Mouse (Mus musculus) embryonic facial prominence, embryonic 11.5 days (tissue): ENCODE results near the gene Dnmt3l. TPM values are rescaled to one million over a fixed set of nuclear protein-coding genes. Genes with fewer than 3 reads are reported as not detected.
"Not testable (repeated sequence)": the region's sequence is repeated elsewhere in the genome, so short reads cannot be mapped to it uniquely, and the experiment has no call there.

Source experiments
- ATAC-seq: fragments of 200-750 bp; cut with Nextera tagmentation; replicated peaks from 2 replicates; pipeline ENCODE4 v1.8.0; 2017; ENCODE audit warnings: low read depth; ENCODE audit not compliant: insufficient number of reproducible peaks, low FRiP score, low TSS enrichment
- DNase-seq: peaks from one replicate; pipeline ENCODE4 v3.0.0-alpha.2; 2015; ENCODE audit warnings: low spot score
- H3K27ac ChIP-seq: fragments of 300-500 bp; sonication (generic); replicated peaks from 2 replicates; pipeline ENCODE4 v1.5.1; 2014; ENCODE audit warnings: mild to moderate bottlenecking, low read depth, low read length, control low read depth
- H3K27me3 ChIP-seq: fragments of 300-500 bp; sonication (generic); 2 replicates; pipeline ENCODE4 v1.6.1; 2014; ENCODE audit warnings: mild to moderate bottlenecking, low read length, moderate library complexity, mixed read lengths; ENCODE audit not compliant: control insufficient read depth, insufficient read depth
- H3K36me3 ChIP-seq: fragments of 300-500 bp; sonication (generic); replicated peaks from 2 replicates; pipeline ENCODE4 v1.6.1; 2014; ENCODE audit warnings: low read depth, mild to moderate bottlenecking, low read length, moderate library complexity, mixed read lengths; ENCODE audit not compliant: control insufficient read depth, insufficient read depth
- H3K4me1 ChIP-seq: fragments of 300-500 bp; sonication (generic); 2 replicates; pipeline ENCODE4 v1.6.1; 2014; ENCODE audit warnings: low read length, mixed read lengths; ENCODE audit not compliant: control insufficient read depth, insufficient read depth
- H3K4me2 ChIP-seq: fragments of 300-500 bp; sonication (generic); 2 replicates; pipeline ENCODE4 v1.6.1; 2014; ENCODE audit warnings: low read depth, mild to moderate bottlenecking, control low read depth, low read length, moderate library complexity
- H3K4me3 ChIP-seq: fragments of 300-500 bp; sonication (generic); 2 replicates; pipeline ENCODE4 v1.5.1; 2014; ENCODE audit warnings: low read depth, low read length, control low read depth
- H3K9ac ChIP-seq: fragments of 300-500 bp; sonication (generic); replicated peaks from 2 replicates; pipeline ENCODE4 v1.6.1; 2014; ENCODE audit warnings: mild to moderate bottlenecking, control low read depth, low read length
- H3K9me3 ChIP-seq: fragments of 300-500 bp; sonication (generic); replicated peaks from 2 replicates; pipeline ENCODE4 v1.6.1; 2016; ENCODE audit warnings: mild to moderate bottlenecking, low read length, inconsistent platforms, mixed read lengths; ENCODE audit not compliant: control insufficient read depth
- WGBS: fragments of 180-500 bp; shearing (Covaris S2); extraction: QIAGEN DNeasy Blood & Tissue Kit; methylation state at CpG from one replicate; pipeline ENCODE4 v1.1.7; 2014; 5-methylcytosine and 5-hydroxymethylcytosine counted together
- polyA plus RNA-seq: library from polyadenylated mRNA; unstranded; fragments of >200 nt; fragmentation: Nextera tagmentation; extraction: Ambion mirVana; gene quantifications from 2 replicates; pipeline ENCODE4 v1.2.1, GENCODE M21; 2014

Dnmt3l gene
- polyA plus RNA-seq, 1 experiment from 2014 or later: not detected

DNA sequence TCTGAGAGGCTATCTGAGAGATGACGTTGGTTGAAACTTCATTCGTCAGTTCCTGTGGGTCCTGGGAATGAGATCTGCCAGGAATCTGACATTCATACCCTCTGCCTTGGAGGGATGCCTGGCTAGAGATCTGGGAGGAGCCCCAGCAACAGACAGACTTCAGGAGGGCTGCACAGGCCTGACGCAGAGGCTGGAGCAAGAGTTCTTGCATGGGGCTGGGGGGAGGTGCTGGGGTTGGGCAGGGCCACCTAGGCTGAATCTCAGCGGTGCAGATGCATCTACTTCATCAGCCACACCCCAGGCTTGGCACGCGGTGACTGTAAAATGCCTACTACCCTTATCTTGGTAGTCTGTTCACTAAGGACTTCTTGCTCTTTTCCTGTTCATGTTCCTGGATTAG is 48.5 kb downstream of the Dnmt3l start:
- WGBS: 55% methylated on average over 6 of the region's 6 CpGs
- Histone ChIP-seq H3K4me3 (no peak overlapping the region), H3K27me3 (no peaks in the 10 kb centered on the region), H3K27ac (no peak overlapping the region), H3K9me3 (no peaks in the 10 kb centered on the region), H3K4me2 (no peak overlapping the region), H3K36me3 (no peaks in the 10 kb centered on the region), H3K4me1 (no peaks in the 10 kb centered on the region), H3K9ac (no peak overlapping the region)
- no peak for ATAC-seq
- DNase-seq: no peak

DNA sequence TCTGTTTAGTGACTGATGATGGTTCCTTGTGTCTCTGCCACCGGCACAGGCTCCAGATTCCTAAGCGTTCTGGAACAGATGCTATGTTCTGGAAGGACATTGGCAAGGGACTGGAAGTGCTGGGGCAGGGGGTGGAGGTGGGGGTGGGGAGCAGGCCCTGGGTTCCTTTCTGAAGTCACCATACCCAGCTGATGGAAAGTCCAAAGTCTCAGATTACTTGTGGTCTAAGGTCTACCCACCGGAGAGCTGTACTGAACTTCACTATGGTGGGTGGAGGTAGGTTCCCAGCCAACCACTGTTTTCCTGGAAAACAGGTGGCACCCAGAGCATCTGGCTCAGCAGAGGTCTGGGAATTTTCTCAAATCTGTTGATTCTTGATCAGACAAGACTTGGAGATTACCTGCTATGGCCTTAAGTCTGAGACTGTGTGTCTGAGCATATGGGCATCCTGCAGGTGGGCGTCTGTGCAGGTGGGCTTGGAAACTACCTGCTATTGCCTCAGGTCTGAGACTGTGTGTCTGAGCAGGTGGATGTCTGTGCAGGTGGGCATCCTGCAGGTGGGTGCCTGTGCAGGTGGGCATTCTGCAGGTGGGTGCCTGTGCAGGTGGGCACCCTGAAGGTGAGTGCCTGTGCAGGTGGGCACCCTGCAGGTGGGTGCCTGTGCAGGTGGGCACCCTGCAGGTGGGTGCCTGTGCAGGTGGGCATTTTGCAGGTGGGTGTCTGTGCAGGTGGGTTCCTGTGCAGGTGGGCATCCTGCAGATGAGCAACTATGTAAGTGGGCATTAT is 49.2 kb downstream of the Dnmt3l start:
- Histone ChIP-seq H3K4me3 (no peak overlapping the region), H3K9ac (no peak overlapping the region), H3K9me3 (no peaks in the 10 kb centered on the region), H3K36me3 (no peaks in the 10 kb centered on the region), H3K27ac (no peak overlapping the region), H3K4me2 (no peak overlapping the region), H3K27me3 (no peaks in the 10 kb centered on the region), H3K4me1 (no peaks in the 10 kb centered on the region)
- whole genome bisulfite sequencing: 81% methylated on average over 4 of the region's 4 CpGs
- DNase-seq (no peak), ATAC-seq (no peak)

DNA sequence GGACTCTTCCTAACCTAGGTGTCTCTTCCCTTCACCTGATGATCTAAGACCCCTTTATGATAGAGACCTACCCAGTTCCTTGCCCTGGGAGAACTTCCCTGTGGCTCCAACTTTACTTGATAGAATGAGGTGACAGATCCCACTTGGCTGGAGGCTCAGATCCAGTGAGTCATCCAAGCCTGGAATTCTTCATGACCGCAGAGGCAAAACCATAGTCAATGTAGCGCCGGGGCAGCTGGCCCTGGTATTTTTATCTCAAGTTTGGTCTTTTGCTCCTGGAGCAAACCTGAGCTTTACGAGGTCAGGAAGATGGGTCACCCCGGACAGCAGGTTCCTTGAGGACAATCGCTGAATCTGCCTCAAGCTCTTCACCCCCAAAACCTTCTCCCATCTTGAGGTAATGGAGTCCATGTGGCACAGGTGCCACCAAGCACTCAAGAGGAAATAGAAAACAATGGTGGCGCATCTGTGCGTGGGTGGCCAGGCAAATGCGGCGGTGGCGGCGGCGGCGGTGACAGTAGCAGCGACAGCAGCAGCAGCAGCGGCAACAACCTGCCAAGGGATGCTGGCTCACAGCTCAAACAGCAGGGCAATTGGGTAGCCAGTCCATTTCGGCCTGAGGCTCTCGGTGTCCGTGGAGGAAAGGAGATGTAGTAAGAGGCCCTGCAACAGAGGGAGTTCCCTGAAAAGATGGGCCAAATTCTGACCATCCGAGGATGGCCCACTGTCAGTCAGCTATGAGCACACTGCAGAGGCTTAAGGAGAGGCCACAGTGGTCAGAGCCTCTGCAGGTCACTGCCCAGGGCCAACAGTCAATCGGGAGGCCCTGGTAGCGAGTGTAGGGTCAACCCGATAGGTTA is 50.3 kb downstream of the Dnmt3l start:
- Histone ChIP-seq H3K9me3 (no peaks in the 10 kb centered on the region), H3K4me2 (no peak overlapping the region), H3K27ac (no peak overlapping the region), H3K4me1 (no peaks in the 10 kb centered on the region), H3K27me3 (no peaks in the 10 kb centered on the region), H3K9ac (no peak overlapping the region), H3K4me3 (no peak overlapping the region), H3K36me3 (no peaks in the 10 kb centered on the region)
- WGBS: 83% methylated on average over 23 of the region's 23 CpGs
- no peak for ATAC-seq
- no peak for DNase-seq

DNA sequence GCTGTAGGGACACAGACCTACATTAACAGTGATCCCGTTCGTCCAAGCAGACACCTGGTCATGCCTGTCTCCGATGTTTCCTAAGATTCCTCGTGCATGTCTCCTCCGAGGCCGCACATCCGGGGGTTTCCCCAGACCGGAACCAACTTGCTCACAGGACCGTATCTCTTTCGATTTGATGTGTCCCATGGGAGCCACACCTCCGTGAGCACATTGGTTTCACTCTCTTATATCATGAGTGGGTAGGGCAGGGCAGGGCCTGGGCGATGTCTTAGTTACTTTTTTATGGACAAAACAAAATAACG is 50.9 kb downstream of the Dnmt3l start:
- 84% methylated on average over 13 of the region's 13 CpGs for WGBS
- ATAC-seq: no peak
- DNase-seq: no peak
- Histone ChIP-seq H3K9me3 (no peaks in the 10 kb centered on the region), H3K4me2 (no peak overlapping the region), H3K27me3 (no peaks in the 10 kb centered on the region), H3K4me1 (no peaks in the 10 kb centered on the region), H3K27ac (no peak overlapping the region), H3K9ac (no peak overlapping the region), H3K36me3 (no peaks in the 10 kb centered on the region), H3K4me3 (no peak overlapping the region)

DNA sequence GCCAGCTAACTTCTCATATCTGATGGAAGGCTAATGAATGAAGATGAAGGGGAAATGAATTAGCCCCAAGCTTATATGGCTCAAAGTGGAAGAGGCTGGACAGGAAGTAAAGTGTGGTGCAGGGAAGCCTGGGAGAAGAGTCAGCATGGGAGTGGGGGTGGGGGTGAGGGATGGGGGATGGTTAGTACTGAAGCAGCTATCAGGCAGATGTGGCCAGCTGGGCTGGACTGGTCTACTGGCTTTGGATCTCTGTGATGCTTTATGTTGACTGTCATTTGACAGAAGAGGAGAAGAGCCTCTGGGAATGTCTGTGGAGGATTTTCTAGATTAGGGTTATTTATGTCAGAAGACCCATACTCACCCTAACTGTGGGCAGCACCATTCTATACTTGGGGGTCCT is 53.5 kb downstream of the Dnmt3l start:
- no peak for ATAC-seq
- no peak for DNase-seq

DNA sequence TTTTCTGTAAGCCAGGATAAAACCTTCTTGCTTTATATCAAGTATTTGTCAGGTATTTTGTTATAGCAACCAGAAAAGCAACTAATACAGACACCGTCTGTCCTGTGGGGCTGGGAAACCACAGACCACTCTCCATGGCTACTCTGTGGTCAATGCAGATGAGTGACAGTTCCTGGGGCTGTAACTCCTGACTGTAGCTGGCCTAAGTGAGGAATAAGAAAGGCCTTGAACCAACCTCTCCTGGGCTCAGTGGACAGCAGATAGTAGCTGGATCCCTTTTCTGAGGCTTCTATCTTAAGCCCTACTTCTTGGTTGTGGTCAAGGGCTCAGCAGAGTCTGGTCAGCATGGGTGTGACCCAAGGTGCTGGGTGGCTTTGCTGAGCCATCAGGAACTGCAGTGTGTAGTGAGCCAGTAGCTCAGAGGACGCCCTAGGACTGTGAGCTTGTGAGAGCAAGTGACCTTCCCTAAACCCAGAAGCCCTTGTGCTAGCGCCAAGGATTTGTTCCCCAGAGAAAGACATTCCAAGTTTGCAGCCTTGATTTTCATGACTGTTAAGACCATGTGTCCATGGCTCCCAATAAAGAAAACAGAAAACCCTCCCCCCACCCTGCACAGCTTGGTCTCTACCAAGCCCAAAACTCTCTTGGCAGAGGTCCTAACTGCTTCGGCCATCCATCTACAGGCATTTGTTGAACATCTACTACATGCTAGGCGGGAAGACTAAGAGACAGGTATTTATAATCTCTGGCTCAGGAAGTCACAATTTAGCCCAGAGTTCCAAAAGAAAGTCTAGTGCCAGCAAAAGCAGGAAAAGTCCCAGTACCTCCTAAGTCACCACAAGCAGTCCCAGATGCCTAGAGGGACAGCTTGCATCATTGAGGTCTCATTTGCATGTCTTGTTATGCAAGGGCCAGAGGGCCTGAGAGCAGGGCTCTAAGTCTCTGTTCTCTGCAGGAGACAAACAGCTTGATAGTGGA is 54.5 kb downstream of the Dnmt3l start:
- 88% methylated on average over 5 of the region's 5 CpGs for WGBS

More for the DNA sequence above, 53.5 kb downstream of the Dnmt3l start:
- H3K9me3 ChIP-seq: no peaks in the 10 kb centered on the region
- H3K4me3 ChIP-seq: no peak overlapping the region
- no peak overlapping the region for H3K27ac ChIP-seq
- H3K9ac ChIP-seq: no peak overlapping the region
- H3K27me3 ChIP-seq: no peaks in the 10 kb centered on the region
- no peak overlapping the region for H3K4me2 ChIP-seq
- no peaks in the 10 kb centered on the region for H3K4me1 ChIP-seq
- H3K36me3 ChIP-seq: no peaks in the 10 kb centered on the region

DNA sequence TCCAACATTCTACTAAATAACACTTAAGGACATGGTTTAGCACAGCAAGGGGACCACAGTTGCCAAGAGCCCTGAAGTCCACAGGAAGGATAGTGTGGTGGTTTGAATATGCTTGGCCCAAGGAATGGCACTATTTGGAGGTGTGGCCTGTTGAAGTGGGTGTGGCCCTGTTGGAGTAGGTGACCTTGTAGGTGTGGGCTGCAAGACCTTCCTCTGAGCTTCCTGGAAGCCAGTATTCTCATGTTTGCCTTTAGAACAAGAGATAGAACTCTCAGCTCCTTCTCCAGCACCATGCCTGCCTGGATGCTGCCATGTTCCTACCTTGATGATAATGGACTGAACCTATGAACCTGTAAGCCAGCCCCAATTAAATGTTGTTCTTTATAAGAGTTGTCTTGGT is 58.1 kb downstream of the Dnmt3l start:
- not testable (repeated sequence) for H3K9me3 ChIP-seq, H3K4me2 ChIP-seq, ATAC-seq, H3K4me3 ChIP-seq, H3K27me3 ChIP-seq, H3K4me1 ChIP-seq, H3K9ac ChIP-seq, H3K36me3 ChIP-seq, H3K27ac ChIP-seq, DNase-seq

More for the DNA sequence above, 54.5 kb downstream of the Dnmt3l start:
- Histone ChIP-seq H3K4me2 (no peak overlapping the region), H3K27me3 (no peaks in the 10 kb centered on the region), H3K9me3 (no peaks in the 10 kb centered on the region), H3K9ac (no peak overlapping the region), H3K36me3 (no peaks in the 10 kb centered on the region), H3K27ac (no peak overlapping the region), H3K4me3 (no peak overlapping the region), H3K4me1 (no peaks in the 10 kb centered on the region)
- DNase-seq: no peak
- no peak for ATAC-seq
